Mouse (Mus musculus) hindbrain, embryonic 11.5 days (tissue): ENCODE results near the gene Gm2001. TPM values are rescaled to one million over a fixed set of nuclear protein-coding genes. Genes with fewer than 3 reads are reported as not detected.
"Not testable (repeated sequence)": the region's sequence is repeated elsewhere in the genome, so short reads cannot be mapped to it uniquely, and the experiment has no call there.

ENCODE experiments used
- ATAC-seq: fragments of 200-750 bp; cut with Nextera tagmentation; 2 replicates; pipeline ENCODE4 v1.8.0; 2017; ENCODE audit warnings: mild to moderate bottlenecking, moderate TSS enrichment, moderate library complexity; ENCODE audit not compliant: low FRiP score
- DNase-seq: peaks from one replicate; pipeline ENCODE4 v3.0.0-alpha.2; 2015; ENCODE audit warnings: low spot score
- H3K27ac ChIP-seq: fragments of 300-500 bp; sonication (generic); 2 replicates; pipeline ENCODE4 v1.5.1; 2014; ENCODE audit warnings: mild to moderate bottlenecking, low read depth, low read length
- H3K27me3 ChIP-seq: fragments of 300-500 bp; sonication (generic); 2 replicates; pipeline ENCODE4 v1.6.1; 2014; ENCODE audit warnings: mild to moderate bottlenecking, low read length, moderate library complexity, mixed read lengths; ENCODE audit not compliant: control insufficient read depth, insufficient read depth
- H3K36me3 ChIP-seq: fragments of 300-500 bp; sonication (generic); 2 replicates; pipeline ENCODE4 v1.6.1; 2014; ENCODE audit warnings: mild to moderate bottlenecking, low read length, moderate library complexity, mixed read lengths; ENCODE audit not compliant: control insufficient read depth, insufficient read depth
- H3K4me1 ChIP-seq: fragments of 300-500 bp; sonication (generic); replicated peaks from 2 replicates; pipeline ENCODE4 v1.6.1; 2014; ENCODE audit warnings: low read length, mixed read lengths; ENCODE audit not compliant: control insufficient read depth, insufficient read depth
- H3K4me2 ChIP-seq: fragments of 300-500 bp; sonication (generic); replicated peaks from 2 replicates; pipeline ENCODE4 v1.6.1; 2014; ENCODE audit warnings: mild to moderate bottlenecking, low read depth, low read length
- H3K4me3 ChIP-seq: fragments of 300-500 bp; sonication (generic); 2 replicates; pipeline ENCODE4 v1.5.1; 2014; ENCODE audit warnings: low read depth, low read length
- H3K9ac ChIP-seq: fragments of 300-500 bp; sonication (generic); 2 replicates; pipeline ENCODE4 v1.6.1; 2014; ENCODE audit warnings: low read depth, low read length
- H3K9me3 ChIP-seq: fragments of 300-500 bp; sonication (generic); 2 replicates; pipeline ENCODE4 v1.6.1; 2016; ENCODE audit warnings: low read length; ENCODE audit not compliant: control insufficient read depth
- WGBS: fragments of 180-500 bp; shearing (Covaris S2); extraction: QIAGEN DNeasy Blood & Tissue Kit; methylation state at CpG from one replicate; pipeline ENCODE4 v1.1.7; 2014; 5-methylcytosine and 5-hydroxymethylcytosine counted together
- polyA plus RNA-seq: library from polyadenylated mRNA; unstranded; fragments of >200 nt; fragmentation: Nextera tagmentation; extraction: Ambion mirVana; gene quantifications from 2 replicates; pipeline ENCODE4 v1.2.1, GENCODE M21; 2014

Gm2001 gene
- polyA plus RNA-seq, 1 experiment from 2014 or later: not detected

DNA sequence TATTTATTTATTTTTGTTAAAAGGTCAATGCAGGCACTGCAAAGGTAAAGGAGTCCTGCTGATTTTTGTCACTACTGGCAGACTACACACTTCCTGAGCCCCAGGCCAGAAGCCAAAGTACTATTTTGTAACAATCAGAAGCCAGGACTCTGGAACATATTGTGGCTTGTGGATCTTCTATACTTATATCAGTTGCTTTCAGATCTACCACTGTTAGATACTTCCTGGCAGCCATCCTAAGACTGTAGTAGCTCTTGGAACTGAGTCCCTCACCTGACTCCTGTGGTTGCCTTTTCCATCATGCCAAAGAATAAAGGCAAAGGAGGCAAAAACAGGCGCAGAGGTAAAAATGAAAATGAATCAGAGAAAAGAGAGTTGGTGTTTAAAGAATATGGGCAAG is 46.9 kb downstream of the Gm2001 start, which contains the start of gene Gm21936:
TSS of gene Gm21936 (plus strand) at position 301 of the 400 bp plus-strand sequence.
- not testable (repeated sequence) for DNase-seq, H3K9me3 ChIP-seq, H3K27me3 ChIP-seq, H3K4me2 ChIP-seq, H3K36me3 ChIP-seq, H3K4me3 ChIP-seq, H3K9ac ChIP-seq, ATAC-seq, H3K27ac ChIP-seq, H3K4me1 ChIP-seq
- WGBS: 82% methylated on average over 1 of the region's 1 CpGs

Other genes starting within 250 kb of the Gm2001 start
- not detected in 2 replicates for gene Oog1, start 239.7 kb downstream of the Gm2001 start, polyA plus RNA-seq
- not detected in 2 replicates for gene Gm4027, start 223.5 kb downstream of the Gm2001 start, polyA plus RNA-seq
- gene Gm16381, start 197.7 kb downstream of the Gm2001 start, polyA plus RNA-seq: not detected in 2 replicates
- not detected in 2 replicates for gene Gm21319, start 66.6 kb downstream of the Gm2001 start, polyA plus RNA-seq
- not detected in 2 replicates for gene Gm21936, start 46.8 kb downstream of the Gm2001 start, polyA plus RNA-seq
- gene BB287469, start 25.8 kb downstream of the Gm2001 start, polyA plus RNA-seq: not detected in 2 replicates
- not detected in 2 replicates for gene Gm2016, start 31.7 kb upstream of the Gm2001 start, polyA plus RNA-seq
- gene Gm2022, start 53.0 kb upstream of the Gm2001 start, polyA plus RNA-seq: not detected in 2 replicates
- not detected in 2 replicates for gene Gm2035, start 77.5 kb upstream of the Gm2001 start, polyA plus RNA-seq
- not detected in 2 replicates for gene Gm2042, start 111.7 kb upstream of the Gm2001 start, polyA plus RNA-seq
- gene Gm2075, start 169.5 kb upstream of the Gm2001 start, polyA plus RNA-seq: not detected in 2 replicates
- not detected in 2 replicates for gene Gm6803, start 176.4 kb upstream of the Gm2001 start, polyA plus RNA-seq
- gene Gm2056, start 184.7 kb upstream of the Gm2001 start, polyA plus RNA-seq: not detected in 2 replicates
- not detected in 2 replicates for gene Gm16368, start 241.4 kb upstream of the Gm2001 start, polyA plus RNA-seq